ENCODE assay signal across 10 mouse cellular contexts in genomic region chr4:128716279-128716678, GRCm38 (mm10). TPM values are rescaled to one million over a fixed set of nuclear protein-coding genes. Genes with fewer than 3 reads are reported as not detected.
DNase-seq lines count a peak whose midpoint lies in the region; ATAC-seq and TF ChIP-seq lines count a peak whose summit lies in the region.
"Had no signal": no experiment of that assay in that cellular context is flagged by ENCODE, and none has a peak within 500 bp of the region (broad histone marks: within the 10 kb centered on the region; RNA-seq: fewer than 3 reads in every experiment).

No protein-coding gene starts in this region.

- under 1% methylated on average over 4 of the region's 4 CpGs for WGBS in forebrain, embryonic 10.5 days
- 21% methylated on average over 4 of the region's 4 CpGs for WGBS in intestine, embryonic 16.5 days
- 2% methylated on average over 4 of the region's 4 CpGs for WGBS in neural tube, embryonic 15.5 days

- intact Hi-C loops in gastrocnemius, adult 2 months (cut with DNase I): no loop called here

- ATAC-seq in intestine, embryonic 16.5 days: no peak
- ATAC-seq in neural tube, embryonic 15.5 days (ENCODE audit: low FRiP score): 0 out of 2 replicates have a peak, but pooled peaks have one; percentile 2

- H3K27ac ChIP-seq in layer of hippocampus, adult 2 months: peak overlapping the region; percentile 88
- peak overlapping the region; percentile 97 for H3K27ac ChIP-seq in forebrain, embryonic 10.5 days
- peak overlapping the region; percentile 52 for H3K27ac ChIP-seq in intestine, embryonic 16.5 days (ENCODE audit: low read length)
- H3K27ac ChIP-seq in neural tube, embryonic 15.5 days (replicated peaks): peak overlapping the region; percentile 87
- H3K27ac ChIP-seq in gastrocnemius, adult 2 months: no peak overlapping the region

- H3K36me3 ChIP-seq in forebrain, embryonic 10.5 days (replicated peaks): no peaks in the 10 kb centered on the region
- peaks cover 2% of the 10 kb centered on the region; the same call in 1 of the 2 replicates for H3K36me3 ChIP-seq in intestine, embryonic 16.5 days (ENCODE audit: control insufficient read depth, insufficient read depth, low read length)
- peaks cover 11% of the 10 kb centered on the region for H3K36me3 ChIP-seq in neural tube, embryonic 15.5 days

- no peak for DNase-seq in layer of hippocampus, adult 2 months (ENCODE audit: low spot score in 2 of 2)
- DNase-seq in layer of hippocampus, postnatal 25 days (ENCODE audit: extremely low spot score in 1 of 2, low spot score in 1 of 2): no peak
- DNase-seq in forebrain, embryonic 10.5 days (ENCODE audit: extremely low spot score, low spot score): no peak
- DNase-seq in gastrocnemius, adult 2 months: no peak
- no peak for DNase-seq in spleen, postnatal 10 days (ENCODE audit: low spot score in 2 of 2)
- DNase-seq in layer of hippocampus, postnatal 14 days (ENCODE audit: low spot score in 2 of 2): no peak
- DNase-seq: adrenal gland, adult 8-10 months; heart, adult 18-20 months had no signal

- H3K27me3 ChIP-seq in forebrain, embryonic 10.5 days (ENCODE audit: poor library complexity, severe bottlenecking): no peaks in the 10 kb centered on the region
- H3K27me3 ChIP-seq in intestine, embryonic 16.5 days (replicated peaks; ENCODE audit: control insufficient read depth, insufficient read depth, low read length): no peaks in the 10 kb centered on the region
- H3K27me3 ChIP-seq in neural tube, embryonic 15.5 days (replicated peaks): no peaks in the 10 kb centered on the region

- H3K9me3 ChIP-seq in forebrain, embryonic 10.5 days: no peaks in the 10 kb centered on the region
- H3K9me3 ChIP-seq in intestine, embryonic 16.5 days (ENCODE audit: control insufficient read depth, low read length): no peaks in the 10 kb centered on the region
- H3K9me3 ChIP-seq in neural tube, embryonic 15.5 days (replicated peaks): no peaks in the 10 kb centered on the region

- no peak overlapping the region for H3K4me3 ChIP-seq in layer of hippocampus, adult 2 months
- H3K4me3 ChIP-seq in forebrain, embryonic 10.5 days: peak overlapping the region; percentile 39
- H3K4me3 ChIP-seq in intestine, embryonic 16.5 days (ENCODE audit: low read length): no peak overlapping the region
- H3K4me3 ChIP-seq in neural tube, embryonic 15.5 days (replicated peaks): no peak overlapping the region
- H3K4me3 ChIP-seq in gastrocnemius, adult 2 months: no peak overlapping the region

- peaks cover 100% of the 10 kb centered on the region for H3K4me1 ChIP-seq in forebrain, embryonic 10.5 days
- peaks cover 46% of the 10 kb centered on the region for H3K4me1 ChIP-seq in intestine, embryonic 16.5 days (ENCODE audit: control insufficient read depth, insufficient read depth, low read length)
- peaks cover 74% of the 10 kb centered on the region for H3K4me1 ChIP-seq in neural tube, embryonic 15.5 days

- H3K9ac ChIP-seq in intestine, embryonic 16.5 days (ENCODE audit: low read depth, low read length): 0 out of 2 replicates have a peak overlapping the region, but pooled peaks have one; percentile 31
- no peak overlapping the region for H3K9ac ChIP-seq in neural tube, embryonic 15.5 days (replicated peaks)

- TF ChIP-seq CTCF in layer of hippocampus, adult 2 months (conservative IDR thresholded peaks at IDR 0.05): no peak
- no peak for TF ChIP-seq CTCF in gastrocnemius, adult 2 months (IDR thresholded peaks at IDR 0.05)

- H3K4me2 ChIP-seq in intestine, embryonic 16.5 days (ENCODE audit: low read depth, low read length): no peak overlapping the region
- peak overlapping the region; percentile 37 for H3K4me2 ChIP-seq in neural tube, embryonic 15.5 days

RNA-seq across cellular contexts. Expression of gene A3galt2, which starts 38.9 kb away (rescaled TPM):
- under 1 TPM; 0.20 to 0.26 TPM for total RNA-seq in layer of hippocampus, adult 2 months (2021)
- under 1 TPM; 0.12 to 0.14 TPM for total RNA-seq in layer of hippocampus, postnatal 25 days (2021)
- 0.07 and 0.17 TPM in 2 replicates for polyA plus RNA-seq in forebrain, embryonic 10.5 days (2016; fragmentation: Nextera tagmentation; extraction: Ambion mirVana)
- polyA plus RNA-seq in intestine, embryonic 16.5 days (2015; fragmentation: Nextera tagmentation; extraction: Ambion mirVana): 0.07 and 0.09 TPM in 2 replicates
- 0.34 and 0.41 TPM in 2 replicates for polyA plus RNA-seq in neural tube, embryonic 15.5 days (2015; fragmentation: Nextera tagmentation; extraction: Ambion mirVana)
- total RNA-seq in gastrocnemius, adult 2 months (2021): under 1 TPM; 0.10 to 0.14 TPM
- under 1 TPM; 0.35 to 0.62 TPM for total RNA-seq in layer of hippocampus, postnatal 14 days (2021)
